Mouse (Mus musculus) forebrain, embryonic 10.5 days (tissue): ENCODE data around the gene Slc9a8. TPM values are rescaled to one million over a fixed set of nuclear protein-coding genes. Genes with fewer than 3 reads are reported as not detected.

Source experiments
- DNase-seq: peaks from one replicate; pipeline ENCODE4 v3.0.0-alpha.2; 2017; ENCODE audit warnings: low spot score; ENCODE audit errors: extremely low spot score
- H3K27ac ChIP-seq: fragments of 300-500 bp; sonication (generic); 2 replicates; pipeline ENCODE4 v1.5.1; 2016; ENCODE audit warnings: mild to moderate bottlenecking
- H3K27me3 ChIP-seq: fragments of 300-500 bp; sonication (generic); 2 replicates; pipeline ENCODE4 v1.6.1; 2016; ENCODE audit warnings: mild to moderate bottlenecking; ENCODE audit not compliant: poor library complexity, severe bottlenecking
- H3K36me3 ChIP-seq: fragments of 300-500 bp; sonication (generic); replicated peaks from 2 replicates; pipeline ENCODE4 v1.6.1; 2016; ENCODE audit warnings: mild to moderate bottlenecking, moderate library complexity
- H3K4me1 ChIP-seq: fragments of 300-500 bp; sonication (generic); 2 replicates; pipeline ENCODE4 v1.6.1; 2016
- H3K4me3 ChIP-seq: fragments of 300-500 bp; sonication (generic); 2 replicates; pipeline ENCODE4 v1.5.1; 2016; ENCODE audit warnings: mild to moderate bottlenecking, moderate library complexity
- H3K9me3 ChIP-seq: fragments of 300-500 bp; sonication (generic); 2 replicates; pipeline ENCODE4 v1.6.1; 2016; ENCODE audit warnings: mild to moderate bottlenecking, moderate library complexity
- WGBS: fragments of 180-500 bp; shearing (Covaris S2); methylation state at CpG from one replicate; pipeline ENCODE4 v1.1.7; 2016; 5-methylcytosine and 5-hydroxymethylcytosine counted together
- polyA plus RNA-seq: library from polyadenylated mRNA; unstranded; fragments of >200 nt; fragmentation: Nextera tagmentation; extraction: Ambion mirVana; gene quantifications from 2 replicates; pipeline ENCODE4 v1.2.1, GENCODE M21; 2016

Slc9a8 gene
- polyA plus RNA-seq, 1 experiment from 2014 or later: 24.4 TPM

DNA sequence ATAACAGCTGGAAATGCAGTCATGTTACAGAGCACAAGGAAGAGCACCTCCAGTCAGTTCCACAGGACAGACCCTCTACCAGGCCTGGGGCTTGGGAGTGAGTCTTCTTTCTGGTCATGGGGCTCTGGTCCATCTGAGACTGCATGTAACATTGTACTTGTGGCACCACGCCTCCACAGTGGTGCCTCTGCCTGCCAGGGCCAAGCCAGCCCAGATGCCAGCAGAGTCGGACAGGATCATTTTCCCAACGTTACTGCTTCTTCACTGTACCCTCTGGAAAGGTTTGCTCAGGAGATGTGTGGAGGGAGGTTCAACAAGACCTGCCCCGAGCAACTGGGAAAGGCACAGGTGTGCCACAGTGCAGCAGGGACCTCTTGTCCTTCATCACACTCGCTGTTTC lies 94.2 kb downstream of the Slc9a8 start:
- H3K27ac ChIP-seq: no peak overlapping the region
- H3K36me3 ChIP-seq: peaks cover 95% of the 10 kb centered on the region
- no peaks in the 10 kb centered on the region for H3K27me3 ChIP-seq
- H3K4me1 ChIP-seq: no peaks in the 10 kb centered on the region
- 92% methylated on average over 5 of the region's 5 CpGs for WGBS
- no peaks in the 10 kb centered on the region for H3K9me3 ChIP-seq
- no peak for DNase-seq
- no peak overlapping the region for H3K4me3 ChIP-seq

DNA sequence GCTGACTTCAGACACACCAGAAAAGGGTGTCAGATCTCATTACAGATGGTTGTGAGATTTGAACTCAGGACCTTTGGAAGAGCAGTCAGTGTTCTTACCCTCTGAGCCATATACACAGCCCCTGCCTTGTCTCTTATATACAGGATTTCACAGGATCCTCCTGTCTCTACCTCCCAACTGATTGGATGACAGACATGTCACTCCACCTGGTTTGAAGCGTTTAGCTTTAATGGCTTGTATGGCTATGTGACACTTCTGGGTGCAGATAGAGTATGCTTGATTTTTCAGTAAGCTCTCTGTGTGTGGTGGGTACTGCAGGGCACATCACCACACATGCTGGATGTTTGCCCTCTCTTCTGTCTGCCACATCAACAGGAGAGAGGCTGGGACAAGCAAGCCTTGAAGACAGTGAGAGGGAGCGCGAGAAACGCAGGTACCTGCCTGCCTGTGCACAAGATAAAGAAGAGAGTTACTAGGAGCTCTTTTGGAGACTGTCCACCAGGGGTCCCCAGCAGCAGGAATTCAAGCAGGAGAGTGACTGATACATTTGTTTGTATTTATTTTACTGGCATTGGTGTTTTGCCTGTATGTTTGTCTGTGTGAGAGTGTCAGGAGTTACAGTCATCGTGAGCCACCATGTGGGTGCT lies 98.2 kb downstream of the Slc9a8 start:
- Histone ChIP-seq H3K4me1 (no peaks in the 10 kb centered on the region), H3K4me3 (no peak overlapping the region), H3K27ac (no peak overlapping the region), H3K9me3 (no peaks in the 10 kb centered on the region), H3K36me3 (peaks cover 55% of the 10 kb centered on the region), H3K27me3 (no peaks in the 10 kb centered on the region)
- DNase-seq: no peak
- WGBS: 81% methylated on average over 5 of the region's 5 CpGs

Other genes starting within 250 kb of the Slc9a8 start
- gene Kcnb1, start 231.6 kb upstream of the Slc9a8 start, polyA plus RNA-seq: 0.71 and 0.93 TPM in 2 replicates
- gene Ptgis, start 181.1 kb upstream of the Slc9a8 start, polyA plus RNA-seq: 13.5 and 13.7 TPM in 2 replicates
- 6.0 and 7.3 TPM in 2 replicates for gene B4galt5, start 72.5 kb upstream of the Slc9a8 start, polyA plus RNA-seq
- gene Rnf114, start 70.9 kb downstream of the Slc9a8 start, polyA plus RNA-seq: 136 and 137 TPM in 2 replicates
- 21.0 and 21.5 TPM in 2 replicates for gene Spata2, start 71.2 kb downstream of the Slc9a8 start, polyA plus RNA-seq
- gene Snai1, start 116.5 kb downstream of the Slc9a8 start, polyA plus RNA-seq: 40.4 and 46.9 TPM in 2 replicates
- gene Ube2v1, start 210.4 kb downstream of the Slc9a8 start, polyA plus RNA-seq: 414 and 416 TPM in 2 replicates
- 2.7 and 4.9 TPM in 2 replicates for gene Gm20431, start 239.8 kb downstream of the Slc9a8 start, polyA plus RNA-seq